Mouse (Mus musculus): ENCODE measurements at regions not wholly inside any gene's neighbourhood (a gene's known extent, or its start where the extent isn't known, plus 50 kb on each side); places are given as distances from the start of the nearest gene placed in this dataset.

DNA sequence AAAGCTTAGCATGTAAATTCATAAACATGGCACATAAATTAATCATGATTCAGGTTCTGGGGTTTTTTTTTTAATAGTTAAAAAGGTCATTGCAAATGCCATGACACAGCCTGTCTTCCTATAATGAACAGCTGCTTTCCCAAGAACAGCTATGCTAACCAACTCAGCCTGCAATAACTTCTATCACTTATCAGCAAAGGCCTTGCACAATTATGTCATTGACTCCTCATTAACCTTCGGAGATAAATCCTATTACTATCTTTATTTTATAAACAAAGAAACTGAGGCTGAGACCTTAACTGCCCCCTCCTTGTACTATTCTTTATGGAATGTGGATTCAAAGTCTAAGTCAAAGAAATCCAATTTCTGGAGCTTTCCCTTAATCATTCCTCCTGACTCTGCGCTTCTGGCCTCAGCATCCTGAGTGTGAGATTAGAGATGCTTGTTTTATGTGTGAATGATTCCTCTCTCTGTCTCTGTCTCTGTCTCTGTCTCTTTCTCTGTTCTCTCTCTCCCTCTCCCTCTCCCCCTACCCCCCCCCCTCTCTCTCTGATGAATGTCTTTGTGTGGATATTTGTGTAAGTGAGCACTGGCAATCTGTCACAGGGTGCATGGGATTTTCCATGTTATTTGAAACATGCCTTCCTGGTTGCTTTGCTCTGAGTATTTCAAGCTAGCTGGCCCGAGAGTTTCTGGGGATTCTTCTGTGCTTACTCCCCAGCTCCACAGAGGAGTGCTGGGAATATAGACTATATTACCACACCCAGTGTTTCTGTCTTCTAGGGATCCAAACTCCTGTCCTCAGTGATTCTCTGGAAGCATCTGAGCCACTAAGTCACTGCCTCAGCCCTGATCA lies 243.1 kb upstream of the Il12b start:
- no peak for DNase-seq (ENCODE audit: low read depth, low spot score)

DNA sequence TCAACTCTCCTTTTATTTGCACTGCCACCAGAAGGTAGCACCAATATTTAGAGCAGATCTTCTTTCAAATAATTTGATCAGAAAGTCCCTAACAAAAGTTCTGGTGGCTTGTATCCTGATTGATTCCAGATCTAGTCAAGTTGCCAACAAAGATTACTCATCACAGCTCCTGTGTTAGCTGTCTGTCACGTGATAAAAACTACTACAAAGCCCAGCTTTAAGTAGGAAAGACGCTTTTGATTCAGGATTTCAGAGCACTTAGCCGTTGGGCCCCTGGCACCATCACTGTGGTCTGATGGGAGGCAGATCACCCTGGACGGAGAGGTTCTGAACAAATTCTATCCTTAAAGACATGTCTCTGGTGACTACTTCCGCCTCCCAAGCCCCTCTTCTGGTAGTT lies 241.6 kb upstream of the Il12b start:
- no peak for DNase-seq (ENCODE audit: low read depth, low spot score)

GRCm38 (mm10) chr11:44161734-44162418 lies 238.0 kb upstream of the Il12b start:
- no peak for DNase-seq (ENCODE audit: low read depth, low spot score)

- DNase-seq (ENCODE audit: low read depth, low spot score), result no peak
These were observed 236.8 kb upstream of the Il12b start for GRCm38 (mm10) chr11:44163049-44163448.

DNA sequence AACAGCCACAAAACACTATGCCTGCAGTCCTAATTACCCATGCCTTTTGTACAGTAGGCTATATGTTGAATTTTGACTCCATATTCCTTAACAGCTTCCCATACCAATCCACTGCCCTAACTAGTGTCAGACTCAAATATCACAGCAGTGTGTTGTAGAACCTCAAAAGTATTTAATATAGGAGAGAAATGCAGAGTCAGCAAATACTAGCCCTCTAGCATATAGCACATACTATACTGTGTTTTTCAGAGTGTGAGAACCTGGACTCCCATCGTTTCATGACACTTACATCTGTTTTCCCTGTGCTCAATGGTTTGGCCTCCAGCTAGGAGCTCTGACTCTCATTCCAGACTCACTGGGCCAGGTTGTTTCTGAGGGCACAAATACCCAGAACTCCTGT lies 236.1 kb upstream of the Il12b start:
- no peak for DNase-seq (ENCODE audit: low read depth, low spot score)

GRCm38 (mm10) chr11:44164186-44164585 lies 235.7 kb upstream of the Il12b start:
- DNase-seq (ENCODE audit: low read depth, low spot score), result no peak

GRCm38 (mm10) chr11:44167724-44168500 lies 232.0 kb upstream of the Il12b start:
- DNase-seq (ENCODE audit: low read depth, low spot score), result no peak

- no peak for DNase-seq (ENCODE audit: low read depth, low spot score)
These were observed 227.4 kb upstream of the Il12b start for GRCm38 (mm10) chr11:44172478-44172877.

DNA sequence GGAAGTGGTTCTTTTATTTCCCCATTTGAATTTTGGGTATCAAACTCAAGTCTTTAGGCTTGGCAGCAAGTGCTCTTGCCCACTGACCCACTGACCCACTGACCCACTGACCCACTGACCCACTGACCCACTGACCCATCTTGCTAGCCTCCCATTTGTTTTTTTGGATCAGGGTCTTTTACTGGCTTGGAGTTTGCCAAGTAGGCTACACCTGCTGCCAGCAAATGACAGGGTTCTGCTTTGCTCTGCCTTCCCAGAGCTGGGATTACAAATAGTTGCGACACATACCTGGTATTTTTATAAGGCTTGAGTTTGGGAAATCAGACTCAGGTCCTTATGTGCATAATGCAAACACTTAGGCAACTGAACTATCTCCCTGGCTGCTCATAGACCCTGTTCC lies 226.7 kb upstream of the Il12b start:
- no peak for DNase-seq (ENCODE audit: low read depth, low spot score)

DNA sequence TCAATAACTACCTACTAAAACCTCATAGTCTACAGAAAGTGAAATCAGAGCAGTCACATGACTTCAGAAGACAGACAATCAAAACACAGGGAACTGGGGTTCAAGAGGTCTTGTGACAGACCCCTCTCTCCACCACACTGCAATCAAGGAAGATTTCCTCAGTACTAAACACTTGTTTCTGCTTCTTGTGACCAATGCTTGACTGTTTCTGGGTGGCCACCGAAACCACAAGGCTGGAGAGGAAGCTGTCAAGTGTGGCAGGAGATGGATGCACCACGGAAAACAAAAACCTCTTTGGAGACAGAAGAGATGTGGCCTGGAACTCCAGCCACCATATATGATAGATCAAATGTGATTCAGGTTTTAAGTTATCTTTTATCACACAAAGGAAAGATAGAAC lies 225.3 kb upstream of the Il12b start:
- DNase-seq (ENCODE audit: low read depth, low spot score), result no peak

DNA sequence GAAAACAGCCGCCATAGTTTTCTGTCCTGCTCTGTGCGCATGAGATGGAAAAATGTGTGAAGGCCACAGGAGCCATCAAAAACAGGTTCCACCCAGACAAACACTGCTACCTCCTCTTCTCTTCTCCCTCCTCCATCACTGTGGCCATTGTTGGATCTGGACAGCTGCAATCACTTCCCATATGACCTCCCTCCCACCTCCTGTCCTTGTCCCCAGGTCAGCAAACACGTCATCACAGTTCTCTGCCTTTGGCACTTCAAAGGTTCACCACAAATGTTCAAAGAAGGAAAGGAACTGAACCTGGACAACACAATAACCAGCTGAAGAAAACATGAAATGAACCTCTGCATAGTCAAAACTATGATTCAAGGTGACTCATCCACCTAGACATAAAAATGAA lies 220.2 kb upstream of the Il12b start:
- DNase-seq (ENCODE audit: low read depth, low spot score), result no peak

- no peak for DNase-seq (ENCODE audit: low read depth, low spot score)
These were observed 216.0 kb upstream of the Il12b start for GRCm38 (mm10) chr11:44183823-44184222.

GRCm38 (mm10) chr11:44185218-44185890 lies 214.5 kb upstream of the Il12b start:
- DNase-seq (ENCODE audit: low read depth, low spot score), result no peak

GRCm38 (mm10) chr11:44188202-44188601 lies 211.7 kb upstream of the Il12b start:
- no peak for DNase-seq (ENCODE audit: low read depth, low spot score)

DNA sequence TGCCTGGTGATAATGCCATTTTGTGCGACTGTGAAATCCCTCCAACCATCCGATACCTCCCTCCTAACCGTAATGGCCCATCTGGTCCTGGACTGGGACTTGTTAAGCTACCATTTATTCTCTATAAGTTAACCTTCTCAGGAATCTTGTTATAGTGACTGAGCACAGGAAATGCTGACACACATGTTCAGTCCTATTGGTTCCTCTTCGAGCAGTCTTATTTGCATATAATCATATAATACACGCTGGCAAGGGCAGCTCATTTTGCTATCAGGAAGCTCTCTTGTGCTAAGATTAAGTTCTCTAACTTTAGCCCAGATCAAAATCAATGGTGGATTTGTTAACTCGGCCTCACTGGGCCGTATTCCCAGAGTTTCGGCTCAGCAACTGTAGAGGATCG lies 206.1 kb upstream of the Il12b start:
- DNase-seq (ENCODE audit: low read depth, low spot score), result no peak

DNA sequence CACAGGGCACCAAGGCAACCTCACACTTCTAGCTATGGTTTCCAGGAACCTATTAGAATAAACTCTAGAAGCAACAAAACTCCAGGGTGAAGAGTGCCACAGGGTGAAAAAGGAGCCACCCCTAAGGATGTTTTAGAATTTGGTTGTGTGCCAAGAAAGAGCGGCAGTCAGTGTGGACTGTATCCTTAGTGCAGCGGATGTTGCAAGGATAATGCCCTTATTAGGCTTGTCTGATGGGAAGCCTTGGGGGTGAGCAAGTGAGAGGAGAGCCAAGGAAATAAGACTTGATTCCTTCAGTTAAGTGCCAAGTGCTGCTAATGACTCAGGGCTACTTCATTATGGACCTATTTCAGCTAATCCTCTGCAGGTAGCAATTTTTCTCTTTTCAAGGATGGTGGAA lies 197.1 kb upstream of the Il12b start:
- no peak for DNase-seq (ENCODE audit: low read depth, low spot score)

DNA sequence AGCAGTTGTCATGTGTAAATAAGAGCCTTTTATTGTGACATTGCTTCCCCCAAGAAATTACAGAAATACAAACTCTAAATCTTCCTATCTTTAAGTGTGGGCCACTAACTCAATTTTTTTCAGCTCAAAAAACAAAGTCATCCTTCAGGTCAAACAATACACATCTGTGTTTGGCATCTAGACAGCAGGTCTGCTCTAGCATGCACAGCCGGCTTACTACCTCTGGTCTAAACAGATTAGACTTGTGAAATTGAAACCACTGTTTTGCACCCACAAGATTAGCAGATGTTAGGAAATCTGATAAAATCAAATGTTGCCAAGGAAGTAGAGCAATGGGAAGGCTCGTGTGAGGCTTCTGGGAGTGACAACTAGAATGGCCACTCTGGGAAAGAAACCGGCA lies 195.5 kb upstream of the Il12b start:
- no peak for DNase-seq (ENCODE audit: low read depth, low spot score)

- DNase-seq (ENCODE audit: low read depth, low spot score), result no peak
These were observed 193.0 kb upstream of the Il12b start for GRCm38 (mm10) chr11:44206866-44207265.

DNA sequence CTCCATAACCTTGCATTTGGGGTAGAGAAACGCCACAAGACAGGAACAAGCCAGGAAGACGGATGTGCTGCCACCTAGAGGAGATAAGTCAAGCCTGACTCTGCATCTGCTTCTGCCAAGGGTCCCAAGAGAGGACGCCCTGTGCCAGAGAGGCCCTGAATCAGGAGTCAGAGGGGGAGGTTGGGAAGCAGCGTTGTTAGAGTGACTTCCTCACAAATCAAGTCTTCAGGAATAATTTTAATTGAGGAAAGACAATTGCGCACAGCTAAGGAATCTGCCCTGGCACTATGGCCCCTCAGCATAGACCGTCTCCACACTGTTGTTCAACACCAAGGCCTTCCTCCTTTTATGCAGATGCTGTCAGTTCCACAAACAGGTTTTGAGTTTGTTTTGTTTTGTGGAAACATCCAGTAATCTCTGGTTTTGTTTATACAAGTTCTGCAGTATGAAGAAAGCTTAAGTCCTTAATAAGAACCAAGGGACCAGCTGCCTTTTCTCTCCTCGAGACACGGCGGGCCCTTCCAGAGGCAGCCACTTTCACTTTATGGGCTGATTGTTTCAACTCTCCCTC lies 187.9 kb upstream of the Il12b start:
- peak; percentile 69 for DNase-seq (ENCODE audit: low read depth, low spot score)

DNA sequence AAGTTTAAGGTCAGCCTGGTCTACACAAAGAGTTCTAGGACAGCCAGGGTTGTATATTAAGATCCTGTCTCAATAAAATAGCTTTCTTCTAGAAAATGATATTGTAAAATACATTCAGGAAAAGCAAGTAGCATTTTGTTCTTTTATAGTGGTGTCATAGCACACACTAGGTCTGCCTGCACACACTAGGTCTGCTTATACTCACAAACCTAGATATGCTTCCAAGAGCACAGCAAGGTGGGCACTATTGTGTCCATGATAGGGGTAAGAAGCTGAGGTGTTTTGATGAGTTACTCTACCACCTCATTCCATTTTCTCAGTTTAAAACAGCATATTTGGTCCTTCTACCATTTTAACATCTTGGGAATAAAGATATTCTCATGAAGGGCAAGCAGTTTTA lies 185.8 kb upstream of the Il12b start:
- DNase-seq (ENCODE audit: low read depth, low spot score), result no peak

- DNase-seq (ENCODE audit: low read depth, low spot score), result no peak
These were observed 183.5 kb upstream of the Il12b start for GRCm38 (mm10) chr11:44216346-44216745.

DNA sequence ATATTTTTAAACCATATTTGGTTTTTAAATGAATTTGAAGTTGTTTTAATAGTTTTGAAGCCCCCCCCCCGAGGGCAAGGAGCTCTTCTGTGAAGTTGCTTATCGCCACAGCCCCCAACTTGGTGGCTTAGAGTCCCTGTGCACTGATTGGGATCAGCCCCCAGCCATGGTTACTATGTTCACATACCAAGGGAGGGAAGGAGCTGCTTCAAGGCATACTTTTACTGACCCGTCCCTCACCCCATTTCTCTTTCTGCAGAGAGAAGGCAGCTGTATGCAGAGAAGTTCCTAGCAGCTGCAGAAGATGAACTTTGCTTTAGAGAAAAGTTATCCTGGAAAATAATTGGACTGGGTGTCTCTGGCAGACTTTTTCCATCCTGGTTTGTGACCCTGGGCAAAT lies 179.9 kb upstream of the Il12b start:
- DNase-seq (ENCODE audit: low read depth, low spot score), result no peak

Measured in ZHBTc4 (cell line).